Mouse (Mus musculus) v-Abl transformed pro-B cells (cell line): ENCODE measurements around the gene Olfr824.
"Not testable (repeated sequence)": the region's sequence is repeated elsewhere in the genome, so short reads cannot be mapped to it uniquely, and the experiment has no call there.

ENCODE experiments used
- in situ Hi-C, 2 experiments: fragments of 400-800 bp; cut with MboI; formaldehyde crosslinking; loops; one replicate each; pipeline ENCODE4 v1.15.1; 2025; ENCODE audit not compliant: unreplicated experiment in 2 of 2

Gene Olfr824

GRCm38 (mm10) chr10:130129900-130130299, at the start of gene Olfr824:
TSS of gene Olfr824 (minus strand) at chr10:130130000.
- in situ Hi-C loops = not testable (repeated sequence)

DNA sequence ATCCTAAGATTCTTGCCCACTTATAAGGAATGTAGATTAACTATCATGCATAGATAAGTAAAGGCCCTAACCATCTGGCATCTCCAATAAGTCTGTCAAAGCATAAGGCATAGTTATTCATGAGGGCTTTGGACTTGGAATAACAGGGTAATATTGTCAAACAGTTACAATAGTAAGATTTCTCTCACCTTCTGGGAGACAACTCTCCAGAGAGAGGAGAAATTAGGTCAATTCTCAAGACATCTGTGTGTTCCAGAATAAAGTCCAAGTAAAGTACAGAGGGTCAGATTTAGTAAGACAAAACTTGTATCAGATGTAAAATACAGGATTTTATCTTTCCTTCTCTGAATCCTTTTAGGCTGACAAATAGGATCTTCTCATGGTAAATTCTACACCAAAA, 36.9 kb upstream of the Olfr824 start, which contains the start of gene Olfr825:
Gene Olfr825 (minus strand): TSS at position 101 of the 400 bp plus-strand sequence.
- in situ Hi-C loops = no loop called here

DNA sequence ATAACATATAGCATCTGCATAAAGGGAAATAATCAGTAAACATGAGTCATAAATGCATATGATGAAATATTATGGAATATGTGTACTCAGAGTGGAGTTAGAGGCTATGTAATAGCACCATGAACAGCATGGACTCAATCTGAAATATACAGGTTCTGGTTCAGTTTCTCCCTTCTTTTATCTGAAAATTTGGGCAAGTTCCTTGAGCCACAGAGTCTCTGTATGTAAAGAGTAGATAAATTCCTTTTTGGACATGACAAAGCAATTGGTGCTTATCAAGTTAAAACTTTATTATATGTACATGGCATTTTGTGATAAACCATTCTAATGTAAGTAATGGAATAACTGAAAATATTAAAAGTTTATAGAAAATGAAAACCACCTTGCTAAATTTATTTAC, 35.4 kb upstream of the Olfr824 start:
- in situ Hi-C loops = no loop called here

DNA sequence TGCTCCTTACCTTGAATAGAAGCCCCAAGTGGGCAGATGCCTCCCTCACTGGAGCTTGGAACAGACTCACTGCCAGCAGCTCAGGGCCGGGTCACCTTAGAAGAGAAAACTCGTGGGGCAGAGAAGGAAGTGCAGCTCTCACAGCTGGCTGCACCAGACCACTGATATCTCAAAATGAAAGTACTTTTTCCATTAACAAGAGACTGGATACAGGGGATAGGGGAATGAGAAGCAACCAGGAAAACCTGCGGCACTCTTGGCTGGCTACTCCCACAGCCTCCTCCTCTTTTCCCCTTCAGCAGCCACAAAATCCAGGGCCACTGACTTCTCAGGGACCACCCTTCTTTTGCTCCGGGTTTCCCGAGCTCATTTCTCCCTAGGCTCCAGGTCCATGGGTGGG, 14.3 kb upstream of the Olfr824 start:
- in situ Hi-C loops = no loop called here

GRCm38 (mm10) chr10:130142481-130142880, 12.7 kb upstream of the Olfr824 start:
- in situ Hi-C loops = not testable (repeated sequence)

- in situ Hi-C loops = no loop called here
These were observed 5.0 kb upstream of the Olfr824 start for GRCm38 (mm10) chr10:130134811-130135210.

DNA sequence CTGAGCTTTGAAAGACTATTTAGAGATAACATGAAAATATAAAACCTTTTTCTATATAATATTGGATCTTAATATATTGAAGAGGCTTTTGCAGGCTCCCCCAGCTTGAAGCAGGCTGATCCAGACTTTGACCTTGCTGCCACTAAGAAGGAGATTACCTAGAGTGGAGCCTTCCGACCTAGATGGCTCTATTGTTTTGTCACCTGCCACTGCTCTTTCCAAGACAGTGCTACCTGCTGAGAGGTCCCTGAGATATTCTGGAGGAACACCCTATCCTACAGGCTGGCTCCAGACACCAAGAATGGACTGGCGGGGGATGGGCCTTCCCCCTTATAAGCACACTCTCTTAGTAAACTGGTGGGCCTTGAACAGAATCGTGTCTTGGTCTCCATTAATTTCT, 13.8 kb downstream of the Olfr824 start:
- in situ Hi-C loops = not testable (repeated sequence)

- in situ Hi-C loops = not testable (repeated sequence)
These were observed 14.5 kb downstream of the Olfr824 start, which contains the start of gene Olfr823 for GRCm38 (mm10) chr10:130115283-130115682. TSS of gene Olfr823 (minus strand) at chr10:130115383.

- in situ Hi-C loops = loop anchor here in 1 of 2 experiments (5.0 kb wide), 1 partner anchor 1069 kb away; no protein-coding TSS in a partner anchor
These were observed 33.7 kb downstream of the Olfr824 start for GRCm38 (mm10) chr10:130096104-130096503.

GRCm38 (mm10) chr10:130092838-130093440, 36.9 kb downstream of the Olfr824 start:
- in situ Hi-C loops = loop anchor here in 1 of 2 experiments (5.0 kb wide), 1 partner anchor 1066 kb away; no protein-coding TSS in a partner anchor
